Mouse (Mus musculus) spleen, adult 2 months (tissue): ENCODE measurements around the gene Inpp4b.

Experiments
- CTCF ChIP-seq: fragments of 200-500 bp; IDR thresholded peaks from 2 replicates; pipeline ENCODE4 v1.5.1; 2011; ENCODE audit warnings: mild to moderate bottlenecking, inconsistent platforms; ENCODE audit not compliant: insufficient read depth, insufficient read length, insufficient replicate concordance; ENCODE audit errors: extremely low read depth
- POLR2A ChIP-seq: fragments of 200-500 bp; IDR thresholded peaks from 2 replicates; pipeline ENCODE4 v1.6.1; 2011; ENCODE audit warnings: low read depth, low read length, inconsistent platforms

GRCm38 (mm10) chr8:81361162-81361561 is 18.8 kb downstream of the Inpp4b start:
- TF ChIP-seq CTCF (no peak), POLR2A (no peak)
